In genomic region chr10:41834131-41834530, GRCm38 (mm10) we compare ENCODE assay signal across 20 mouse cellular contexts. TPM values are rescaled to one million over a fixed set of nuclear protein-coding genes. Genes with fewer than 3 reads are reported as not detected.
DNase-seq lines count a peak whose midpoint lies in the region; TF ChIP-seq lines count a peak whose summit lies in the region.
"Had no signal": no experiment of that assay in that cellular context is flagged by ENCODE, and none has a peak within 500 bp of the region (broad histone marks: within the 10 kb centered on the region; RNA-seq: fewer than 3 reads in every experiment).

No protein-coding gene starts in this region.

- H3K27ac ChIP-seq in gastrocnemius, adult 2 months = peak overlapping the region; percentile 85
- H3K27ac ChIP-seq: embryonic facial prominence, embryonic 10.5 days; hindbrain, embryonic 13.5 days; macrophage; midbrain, embryonic 12.5 days had no signal

- intact Hi-C loops in gastrocnemius, adult 2 months (cut with DNase I) = loop anchor here (5.0 kb wide), 2 partner anchors 198 to 443 kb away; partner anchors contain the start of gene Foxo3

- DNase-seq in gastrocnemius, adult 2 months = no peak
- DNase-seq in gastrocnemius, postnatal 4 days (ENCODE audit: low spot score in 2 of 2) = no peak
- DNase-seq in thymus, postnatal 25 days = peak; percentile 31
- no peak for DNase-seq in thymus, postnatal 10 days (ENCODE audit: low spot score in 2 of 2)
- peak; percentile 59 to 62 for DNase-seq in cerebellum, postnatal 14 days
- no peak for DNase-seq in embryo, embryonic 10.5 days (ENCODE audit: low spot score)
- no peak for DNase-seq in kidney, postnatal 25 days
- DNase-seq in ovary, postnatal 10 days (ENCODE audit: low spot score) = no peak
- DNase-seq: adrenal gland, postnatal 25 days; heart, adult 18-20 months; kidney, adult 9 months; kidney, postnatal 4 days; layer of hippocampus, postnatal 36 days; left cerebral cortex, postnatal 4 days; lung, embryonic 14.5 days; right cerebral cortex, postnatal 4 days had no signal

- no peak for TF ChIP-seq CTCF in gastrocnemius, adult 2 months (IDR thresholded peaks at IDR 0.05)

- H3K4me3 ChIP-seq in gastrocnemius, adult 2 months = no peak overlapping the region
- H3K4me3 ChIP-seq: embryonic facial prominence, embryonic 10.5 days; hindbrain, embryonic 13.5 days; midbrain, embryonic 12.5 days had no signal

RNA-seq across cellular contexts. Expression of gene Sesn1, which starts 24.4 kb away (rescaled TPM):
- 10 to 100 TPM; 18.5 to 52.7 TPM for total RNA-seq in gastrocnemius, adult 2 months (2021)
- 10 to 100 TPM; 60.4 to 66.3 TPM for total RNA-seq in gastrocnemius, postnatal 4 days (2021)

RNA-seq across cellular contexts. Expression of gene Cep57l1, which starts 24.5 kb away (rescaled TPM):
- 1 to 10 TPM; 2.7 to 3.1 TPM for total RNA-seq in gastrocnemius, adult 2 months (2021)
- 1 to 10 TPM; 5.4 to 6.5 TPM for total RNA-seq in gastrocnemius, postnatal 4 days (2021)

Comparison
In these comparisons a context has a peak if more than half of its experiments do, and no peak if none do; other contexts are left out.
1. DNase-seq: peak in thymus, postnatal 25 days (single experiment) and cerebellum, postnatal 14 days (2 of 2); none in gastrocnemius, adult 2 months (single experiment), gastrocnemius, postnatal 4 days (0 of 2), thymus, postnatal 10 days (0 of 2), embryo, embryonic 10.5 days (single experiment), kidney, postnatal 25 days (0 of 2) and ovary, postnatal 10 days (single experiment).